Mouse (Mus musculus) frontal cortex, postnatal 10 days (tissue): ENCODE results near the gene Madcam1.
A peak's percentile ranks its signal among the peaks of the same experiment; 100 is the strongest.

Experiments used
- DNase-seq, 2 experiments: peaks; one replicate each; pipeline ENCODE4 v3.0.0; 2022; ENCODE audit warnings: low spot score in 2 of 2, mixed read lengths in 1 of 2

Madcam1 gene

GRCm38 (mm10) chr10:79664131-79664665, at the start of gene Madcam1:
Gene Madcam1 (plus strand): TSS chr10:79664559.
- DNase-seq = peak; percentile 31 to 65

GRCm38 (mm10) chr10:79615860-79616259, 48.5 kb upstream of the Madcam1 start:
- DNase-seq = no peak

GRCm38 (mm10) chr10:79616376-79616775, 48.0 kb upstream of the Madcam1 start:
- DNase-seq = no peak

GRCm38 (mm10) chr10:79623950-79624349, 40.4 kb upstream of the Madcam1 start:
- no peak for DNase-seq

- no peak for DNase-seq
Measured at GRCm38 (mm10) chr10:79625398-79625797, 39.0 kb upstream of the Madcam1 start.

GRCm38 (mm10) chr10:79626156-79626555, 38.2 kb upstream of the Madcam1 start:
- no peak for DNase-seq

GRCm38 (mm10) chr10:79628377-79628776, 36.0 kb upstream of the Madcam1 start:
- no peak for DNase-seq

- DNase-seq = no peak
Measured at GRCm38 (mm10) chr10:79631432-79631831, 32.9 kb upstream of the Madcam1 start.

- DNase-seq = no peak
Measured at GRCm38 (mm10) chr10:79633006-79633777, 31.2 kb upstream of the Madcam1 start.

- DNase-seq = no peak
Measured at GRCm38 (mm10) chr10:79636287-79636686, 28.1 kb upstream of the Madcam1 start.

GRCm38 (mm10) chr10:79637128-79638110, 26.9 kb upstream of the Madcam1 start, which contains the start of gene Shc2:
Gene Shc2 (minus strand): TSS chr10:79637918.
- peak; percentile 80 to 85 for DNase-seq

- DNase-seq = peak in 1 of 2 experiments; percentile 42
Measured at GRCm38 (mm10) chr10:79638486-79639204, 25.7 kb upstream of the Madcam1 start.

GRCm38 (mm10) chr10:79645711-79646110, 18.6 kb upstream of the Madcam1 start, which contains the start of gene Odf3l2:
Gene Odf3l2 (minus strand): TSS chr10:79645738.
- DNase-seq = no peak

GRCm38 (mm10) chr10:79649070-79649751, 15.1 kb upstream of the Madcam1 start:
- DNase-seq = peak in 1 of 2 experiments; percentile 69

GRCm38 (mm10) chr10:79652789-79653188, 11.6 kb upstream of the Madcam1 start:
- no peak for DNase-seq

GRCm38 (mm10) chr10:79654946-79655395, 9.4 kb upstream of the Madcam1 start:
- DNase-seq = peak; percentile 61 to 78

GRCm38 (mm10) chr10:79658829-79659228, 5.5 kb upstream of the Madcam1 start:
- no peak for DNase-seq

- DNase-seq = no peak
Measured at GRCm38 (mm10) chr10:79660298-79660697, 4.1 kb upstream of the Madcam1 start.

GRCm38 (mm10) chr10:79661861-79662260, 2.5 kb upstream of the Madcam1 start:
- no peak for DNase-seq

GRCm38 (mm10) chr10:79665051-79665450, 692 bp downstream of the Madcam1 start:
- no peak for DNase-seq

GRCm38 (mm10) chr10:79666493-79666892, 2.1 kb downstream of the Madcam1 start:
- DNase-seq = no peak
